Mouse (Mus musculus) G1E (cell line): ENCODE results near the gene Pkhd1. TPM values are rescaled to one million over a fixed set of nuclear protein-coding genes. Genes with fewer than 3 reads are reported as not detected.
"Not testable (repeated sequence)": the region's sequence is repeated elsewhere in the genome, so short reads cannot be mapped to it uniquely, and the experiment has no call there.

Experiments used
- ATAC-seq: 2 replicates; pipeline ENCODE4 v1.8.0; 2016; ENCODE audit warnings: mild to moderate bottlenecking; ENCODE audit not compliant: insufficient number of reproducible peaks, poor library complexity, low FRiP score, severe bottlenecking; ENCODE audit errors: extremely low read depth
- DNase-seq: peaks from one replicate; pipeline ENCODE4 v3.0.0; 2012; ENCODE audit warnings: low spot score
- H3K27me3 ChIP-seq: 2 replicates; pipeline ENCODE4 v1.6.1; 2012; ENCODE audit warnings: mild to moderate bottlenecking, low read length, inconsistent platforms; ENCODE audit not compliant: insufficient read depth
- H3K36me3 ChIP-seq: replicated peaks from 2 replicates; pipeline ENCODE3; 2012; ENCODE audit warnings: mild to moderate bottlenecking, inconsistent platforms
- H3K4me1 ChIP-seq: 2 replicates; pipeline ENCODE4 v1.6.1; 2012; ENCODE audit warnings: low read depth, low read length, inconsistent platforms, mixed read lengths; ENCODE audit not compliant: insufficient read depth
- H3K4me3 ChIP-seq: 2 replicates; pipeline ENCODE4 v1.5.1; 2012; ENCODE audit warnings: low read depth, mild to moderate bottlenecking, inconsistent platforms, low read length, moderate library complexity, mixed read lengths
- H3K9me3 ChIP-seq: replicated peaks from 2 replicates; pipeline ENCODE4 v1.6.1; 2012; ENCODE audit warnings: inconsistent platforms
- CTCF ChIP-seq: IDR thresholded peaks from 2 replicates; pipeline ENCODE4 v1.5.1; 2012; ENCODE audit warnings: low read depth, low read length, inconsistent platforms, mixed read lengths
- GATA1 ChIP-seq: IDR thresholded peaks from 2 replicates; pipeline ENCODE4 v1.6.1; 2012; ENCODE audit warnings: borderline replicate concordance, low read length, inconsistent platforms, mixed read lengths
- GATA2 ChIP-seq: IDR thresholded peaks from 2 replicates; pipeline ENCODE4 v1.6.1; 2012; ENCODE audit warnings: low read depth, low read length, inconsistent platforms, borderline replicate concordance
- POLR2AphosphoS5 ChIP-seq: IDR thresholded peaks from 2 replicates; pipeline ENCODE4 v1.6.1; 2012; ENCODE audit warnings: low read depth, low read length, inconsistent platforms; ENCODE audit not compliant: insufficient replicate concordance
- TAL1 ChIP-seq: conservative IDR thresholded peaks from 2 replicates; pipeline ENCODE4 v1.6.1; 2012; ENCODE audit warnings: low read depth, low read length, inconsistent platforms, mixed read lengths
- polyA plus RNA-seq: library from polyadenylated mRNA; stranded (reverse); fragments of >175 nt; gene quantifications from 2 replicates; pipeline ENCODE4 v1.2.3, GENCODE M21; 2012
- total RNA-seq, 2 experiments: library from RNA; stranded (forward) in 1 of 2; stranded (reverse) in 1 of 2; fragments of 200-1000 nt in 1 of 2; fragments of >200 nt in 1 of 2; fragmentation: Nextera tagmentation in 1 of 2; gene quantifications; 2 replicates each; pipeline ENCODE4 v1.2.3; 2014 to 2017

Gene Pkhd1
- total and polyA plus RNA-seq, 3 experiments, result 0.49 TPM; not detected in 2

- H3K9me3 ChIP-seq, result no peaks in the 10 kb centered on the region
- no peaks in the 10 kb centered on the region for H3K36me3 ChIP-seq
- TF ChIP-seq GATA2 (no peak), POLR2AphosphoS5 (no peak), GATA1 (no peak), TAL1 (no peak), CTCF (no peak)
- H3K27me3 ChIP-seq, result no peaks in the 10 kb centered on the region
- no peak for DNase-seq
- no peak for ATAC-seq
- no peak overlapping the region for H3K4me3 ChIP-seq
- no peaks in the 10 kb centered on the region for H3K4me1 ChIP-seq
These were observed 147.1 kb downstream of the Pkhd1 start for GRCm38 (mm10) chr1:20470770-20471169.

GRCm38 (mm10) chr1:20470317-20470716, 147.5 kb downstream of the Pkhd1 start:
- no peaks in the 10 kb centered on the region for H3K4me1 ChIP-seq
- no peaks in the 10 kb centered on the region for H3K27me3 ChIP-seq
- no peak for DNase-seq
- H3K9me3 ChIP-seq, result no peaks in the 10 kb centered on the region
- TF ChIP-seq GATA2 (no peak), TAL1 (no peak), GATA1 (no peak), CTCF (no peak), POLR2AphosphoS5 (no peak)
- no peak for ATAC-seq
- no peaks in the 10 kb centered on the region for H3K36me3 ChIP-seq
- H3K4me3 ChIP-seq, result no peak overlapping the region

GRCm38 (mm10) chr1:20466481-20466880, 151.4 kb downstream of the Pkhd1 start:
- TF ChIP-seq TAL1, result no peak
- TF ChIP-seq GATA1, result no peak
- no peak for TF ChIP-seq CTCF
- no peak for TF ChIP-seq POLR2AphosphoS5
- TF ChIP-seq GATA2, result no peak
- Histone ChIP-seq H3K4me3 (no peak overlapping the region), H3K9me3 (no peaks in the 10 kb centered on the region), H3K4me1 (no peaks in the 10 kb centered on the region), H3K27me3 (no peaks in the 10 kb centered on the region), H3K36me3 (no peaks in the 10 kb centered on the region)
- no peak for ATAC-seq
- DNase-seq, result no peak

- H3K9me3 ChIP-seq, result no peaks in the 10 kb centered on the region
- ATAC-seq, result no peak
- no peak for TF ChIP-seq POLR2AphosphoS5
- H3K4me1 ChIP-seq, result no peaks in the 10 kb centered on the region
- DNase-seq, result no peak
- H3K4me3 ChIP-seq, result no peak overlapping the region
- no peaks in the 10 kb centered on the region for H3K27me3 ChIP-seq
- no peaks in the 10 kb centered on the region for H3K36me3 ChIP-seq
These were observed 163.2 kb downstream of the Pkhd1 start for GRCm38 (mm10) chr1:20454621-20455020.

- no peak for TF ChIP-seq TAL1
- TF ChIP-seq GATA2, result no peak
- no peak for TF ChIP-seq GATA1
- no peak for TF ChIP-seq POLR2AphosphoS5
- TF ChIP-seq CTCF, result no peak
- Histone ChIP-seq H3K4me1 (no peaks in the 10 kb centered on the region), H3K36me3 (no peaks in the 10 kb centered on the region), H3K4me3 (no peak overlapping the region), H3K9me3 (no peaks in the 10 kb centered on the region), H3K27me3 (no peaks in the 10 kb centered on the region)
- ATAC-seq, result no peak
- DNase-seq, result no peak
These were observed 167.8 kb downstream of the Pkhd1 start for GRCm38 (mm10) chr1:20450074-20450473.

GRCm38 (mm10) chr1:20432026-20432425, 185.8 kb downstream of the Pkhd1 start:
- not testable (repeated sequence) for ATAC-seq, DNase-seq, H3K9me3 ChIP-seq, H3K27me3 ChIP-seq, H3K36me3 ChIP-seq, H3K4me3 ChIP-seq, H3K4me1 ChIP-seq

GRCm38 (mm10) chr1:20429056-20429394, 188.8 kb downstream of the Pkhd1 start:
- no peaks in the 10 kb centered on the region for H3K4me1 ChIP-seq
- H3K4me3 ChIP-seq, result no peak overlapping the region
- TF ChIP-seq GATA2, result no peak
- TF ChIP-seq POLR2AphosphoS5, result no peak
- no peak for TF ChIP-seq TAL1
- no peak for TF ChIP-seq GATA1
- no peak for TF ChIP-seq CTCF
- H3K27me3 ChIP-seq, result no peaks in the 10 kb centered on the region
- no peaks in the 10 kb centered on the region for H3K36me3 ChIP-seq
- DNase-seq, result no peak
- peaks cover 3% of the 10 kb centered on the region; the same call in 1 of the 2 replicates for H3K9me3 ChIP-seq
- no peak for ATAC-seq
